16 mouse cellular contexts compared by ENCODE assay signal in the genomic region with DNA sequence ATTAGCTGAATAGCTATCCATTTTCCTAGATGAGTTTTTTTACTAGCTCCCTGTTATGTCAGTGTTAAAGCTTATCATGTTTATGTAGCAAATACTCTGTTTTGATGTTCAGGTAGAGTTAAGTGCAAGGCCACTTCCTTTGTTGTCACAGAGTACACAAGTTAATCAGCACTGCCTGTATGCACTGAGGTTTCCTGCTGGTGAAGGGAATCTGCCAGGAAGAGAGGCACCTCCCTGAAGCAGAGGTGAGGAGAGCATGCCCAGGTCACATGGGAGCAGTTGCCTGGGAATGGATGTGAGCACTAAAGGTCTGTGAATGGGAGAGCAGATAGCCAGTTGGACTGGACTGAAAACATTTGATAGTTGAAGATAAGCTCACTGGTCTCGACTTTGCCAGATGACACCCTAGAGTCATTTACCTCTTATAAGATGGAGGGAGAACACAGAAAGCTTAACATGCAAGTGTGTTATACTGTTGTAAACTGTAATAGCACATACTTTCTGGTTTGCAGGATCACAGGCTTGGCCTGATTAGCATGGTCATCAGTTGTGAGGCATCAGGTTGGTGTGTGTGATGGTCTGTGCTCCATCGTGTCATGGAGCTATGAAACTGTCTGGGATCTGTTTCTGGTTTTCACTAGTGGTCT. TPM values are rescaled to one million over a fixed set of nuclear protein-coding genes. Genes with fewer than 3 reads are reported as not detected.
DNase-seq lines count a peak whose midpoint lies in the region; ATAC-seq lines count a peak whose summit lies in the region.
"Had no signal": no experiment of that assay in that cellular context is flagged by ENCODE, and none has a peak within 500 bp of the region (broad histone marks: within the 10 kb centered on the region; RNA-seq: fewer than 3 reads in every experiment).

No protein-coding gene starts in this region.

- ATAC-seq in intestine, embryonic 16.5 days = peak; percentile 77
- peak; percentile 81 for ATAC-seq in megakaryocyte-erythroid progenitor cell, adult 5-6 weeks (replicated peaks; ENCODE audit: low FRiP score, low TSS enrichment, poor library complexity, severe bottlenecking)
- no peak for ATAC-seq in kidney, embryonic 14.5 days (ENCODE audit: low FRiP score, low TSS enrichment)

- no peak overlapping the region for H3K27ac ChIP-seq in intestine, embryonic 16.5 days (ENCODE audit: low read length)
- H3K27ac ChIP-seq in kidney, embryonic 14.5 days (ENCODE audit: low read depth, low read length) = no peak overlapping the region
- H3K27ac ChIP-seq: limb, embryonic 12.5 days had no signal

- H3K4me1 ChIP-seq in intestine, embryonic 16.5 days (ENCODE audit: control insufficient read depth, insufficient read depth, low read length) = no peaks in the 10 kb centered on the region
- H3K4me1 ChIP-seq in kidney, embryonic 14.5 days (ENCODE audit: control insufficient read depth, insufficient read depth, low read length) = no peaks in the 10 kb centered on the region

- WGBS in intestine, embryonic 16.5 days = 68% methylated on average over 2 of the region's 2 CpGs
- WGBS in kidney, embryonic 14.5 days = 66% methylated on average over 2 of the region's 2 CpGs

- H3K4me2 ChIP-seq in intestine, embryonic 16.5 days (ENCODE audit: low read depth, low read length) = no peak overlapping the region
- H3K4me2 ChIP-seq in kidney, embryonic 14.5 days (replicated peaks; ENCODE audit: low read depth, low read length) = no peak overlapping the region
- H3K4me2 ChIP-seq: limb, embryonic 12.5 days had no signal

- peak; percentile 57 for DNase-seq in CD4-positive, CD25-positive, alpha-beta regulatory T cell, adult 2 months (ENCODE audit: low read depth, low spot score)
- peak; percentile 58 for DNase-seq in T-cell, adult 2 months (ENCODE audit: low spot score)
- no peak for DNase-seq in left cerebral cortex, adult 18-20 months (ENCODE audit: low spot score in 2 of 2)
- no peak for DNase-seq in adrenal gland, postnatal 25 days
- DNase-seq: cerebellum, postnatal 36 days; kidney, adult 2 months; layer of hippocampus, adult 9-11 months; lung, postnatal 4 days; retina, postnatal 1 day; spleen, adult 18-20 months; thymus, postnatal 14 days had no signal

- H3K9ac ChIP-seq in intestine, embryonic 16.5 days (ENCODE audit: low read depth, low read length) = no peak overlapping the region
- no peak overlapping the region for H3K9ac ChIP-seq in kidney, embryonic 14.5 days (ENCODE audit: low read depth, low read length)
- H3K9ac ChIP-seq: limb, embryonic 12.5 days had no signal

- H3K4me3 ChIP-seq in intestine, embryonic 16.5 days (ENCODE audit: low read length) = no peak overlapping the region
- no peak overlapping the region for H3K4me3 ChIP-seq in kidney, embryonic 14.5 days (ENCODE audit: low read length)
- H3K4me3 ChIP-seq: limb, embryonic 12.5 days had no signal

- H3K36me3 ChIP-seq in intestine, embryonic 16.5 days (ENCODE audit: control insufficient read depth, insufficient read depth, low read length) = no peaks in the 10 kb centered on the region; the same call in 1 of the 2 replicates
- H3K36me3 ChIP-seq in kidney, embryonic 14.5 days (ENCODE audit: control insufficient read depth, insufficient read depth, low read length) = no peaks in the 10 kb centered on the region

- no peaks in the 10 kb centered on the region for H3K27me3 ChIP-seq in intestine, embryonic 16.5 days (replicated peaks; ENCODE audit: control insufficient read depth, insufficient read depth, low read length)
- H3K27me3 ChIP-seq in kidney, embryonic 14.5 days (ENCODE audit: control insufficient read depth, insufficient read depth, low read length) = no peaks in the 10 kb centered on the region
- H3K27me3 ChIP-seq: limb, embryonic 12.5 days had no signal

- no peaks in the 10 kb centered on the region for H3K9me3 ChIP-seq in intestine, embryonic 16.5 days (ENCODE audit: control insufficient read depth, low read length)
- H3K9me3 ChIP-seq in kidney, embryonic 14.5 days (ENCODE audit: control insufficient read depth, low read length) = no peaks in the 10 kb centered on the region
- H3K9me3 ChIP-seq: limb, embryonic 12.5 days had no signal

RNA-seq across cellular contexts. Expression of a gene that starts 13.5 kb away (rescaled TPM):
- polyA plus RNA-seq in intestine, embryonic 16.5 days (2015; fragmentation: Nextera tagmentation; extraction: Ambion mirVana) = 3.7 and 4.1 TPM in 2 replicates
- total RNA-seq in megakaryocyte-erythroid progenitor cell, adult 5-6 weeks (2014; fragmentation: Nextera tagmentation) = 0.52 TPM in 1 of 2 replicates, not detected in the other
- total RNA-seq in megakaryocyte-erythroid progenitor cell, adult 5-6 weeks (2017) = 0.94 and 2.7 TPM in 2 replicates
- 3.9 and 4.0 TPM in 2 replicates for polyA plus RNA-seq in kidney, embryonic 14.5 days (2014; fragmentation: Nextera tagmentation; extraction: Ambion mirVana)
- 1 to 10 TPM in 1 of 2 experiments, under 1 TPM in 1; 0.68 to 1.0 TPM for total RNA-seq in left cerebral cortex, adult 18-20 months (2021)
- 0.67 and 0.91 TPM in 2 replicates for total RNA-seq in adrenal gland, postnatal 25 days (2021)

RNA-seq across cellular contexts. Expression of a gene that starts 35.9 kb away (rescaled TPM):
- polyA plus RNA-seq in intestine, embryonic 16.5 days (2015; fragmentation: Nextera tagmentation; extraction: Ambion mirVana) = 0.34 and 0.38 TPM in 2 replicates
- 0.96 and 1.0 TPM in 2 replicates for total RNA-seq in megakaryocyte-erythroid progenitor cell, adult 5-6 weeks (2014; fragmentation: Nextera tagmentation)
- total RNA-seq in megakaryocyte-erythroid progenitor cell, adult 5-6 weeks (2017) = 0.70 and 1.6 TPM in 2 replicates
- 0.17 and 0.42 TPM in 2 replicates for polyA plus RNA-seq in kidney, embryonic 14.5 days (2014; fragmentation: Nextera tagmentation; extraction: Ambion mirVana)
- not detected for total RNA-seq in left cerebral cortex, adult 18-20 months (2021)
- total RNA-seq in adrenal gland, postnatal 25 days (2021) = 0.27 TPM in 1 of 2 replicates, not detected in the other
- total RNA-seq: gastrocnemius, postnatal 4 days had no signal

Comparison
In these comparisons a context has a peak if more than half of its experiments do, and no peak if none do; other contexts are left out.
1. DNase-seq: peak in CD4-positive, CD25-positive, alpha-beta regulatory T cell, adult 2 months (single experiment) and T-cell, adult 2 months (single experiment); none in left cerebral cortex, adult 18-20 months (0 of 2) and adrenal gland, postnatal 25 days (single experiment).